Comparison of ENCODE assay signal across 8 mouse cellular contexts in the genomic region with DNA sequence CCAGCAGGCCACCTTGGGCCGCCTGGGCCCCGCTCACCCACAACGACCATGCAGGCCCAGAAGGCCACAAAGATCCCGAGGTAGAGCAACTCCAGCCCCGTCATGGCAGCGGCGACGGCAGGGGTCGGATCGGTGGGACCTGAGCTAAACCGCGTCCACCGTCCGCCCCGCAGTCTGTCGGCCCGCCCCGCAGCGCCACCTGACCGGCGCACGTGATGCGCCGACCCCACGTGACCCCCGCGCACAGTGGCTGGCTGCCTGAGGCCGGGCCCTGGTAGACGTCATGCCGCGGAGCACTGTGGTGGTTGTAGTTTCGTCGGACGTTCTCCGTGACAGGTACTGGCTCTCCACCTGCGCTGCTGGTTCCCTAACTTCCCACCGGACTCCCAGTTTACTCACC. TPM values are rescaled to one million over a fixed set of nuclear protein-coding genes. Genes with fewer than 3 reads are reported as not detected.
DNase-seq lines count a peak whose midpoint lies in the region; ATAC-seq and TF ChIP-seq lines count a peak whose summit lies in the region.

Gene Atp6v0b (minus strand): TSS at position 201 of the 400 bp plus-strand sequence.

- peaks cover 2% of the 10 kb centered on the region; the same call in 1 of the 2 replicates for H3K4me1 ChIP-seq in bone marrow, adult 2 months (ENCODE audit: control insufficient read depth, insufficient read depth, low read length)
- H3K4me1 ChIP-seq in embryonic facial prominence, embryonic 15.5 days, result peaks cover 51% of the 10 kb centered on the region
- peaks cover 19% of the 10 kb centered on the region for H3K4me1 ChIP-seq in limb, embryonic 14.5 days (ENCODE audit: control insufficient read depth, insufficient read depth, low read length)
- H3K4me1 ChIP-seq in midbrain, postnatal 0 days (ENCODE audit: insufficient read depth, low read length), result peaks cover 17% of the 10 kb centered on the region

- H3K4me3 ChIP-seq in bone marrow, adult 2 months (replicated peaks; ENCODE audit: control insufficient read depth, low read depth, low read length), result peak within 1 kb of the TSS; percentile 91
- H3K4me3 ChIP-seq in embryonic facial prominence, embryonic 15.5 days (replicated peaks), result peak within 1 kb of the TSS; percentile 69
- H3K4me3 ChIP-seq in limb, embryonic 14.5 days (replicated peaks; ENCODE audit: low read length), result peak within 1 kb of the TSS; percentile 94
- H3K4me3 ChIP-seq in midbrain, postnatal 0 days (ENCODE audit: low read depth, low read length), result peak within 1 kb of the TSS; percentile 94

- peak; percentile 85 for DNase-seq in 416B (ENCODE audit: low read depth)
- DNase-seq in heart, adult 8-10 months (ENCODE audit: low spot score), result peak; percentile 90
- peak; percentile 96 for DNase-seq in kidney, adult 9 months
- DNase-seq in limb, embryonic 14.5 days (ENCODE audit: low spot score), result peak; percentile 89
- DNase-seq in midbrain, postnatal 0 days (ENCODE audit: low spot score), result peak; percentile 94
- DNase-seq in spleen, postnatal 14 days (ENCODE audit: low spot score in 2 of 2), result peak; percentile 85 to 92

- peak within 1 kb of the TSS; percentile 63 for H3K9ac ChIP-seq in embryonic facial prominence, embryonic 15.5 days
- peak within 1 kb of the TSS; percentile 67 for H3K9ac ChIP-seq in limb, embryonic 14.5 days (ENCODE audit: low read depth, low read length, severe bottlenecking)
- peak within 1 kb of the TSS; percentile 97 for H3K9ac ChIP-seq in midbrain, postnatal 0 days (replicated peaks; ENCODE audit: low read length, poor library complexity, severe bottlenecking)

- peak within 1 kb of the TSS; percentile 85 for H3K4me2 ChIP-seq in embryonic facial prominence, embryonic 15.5 days (replicated peaks)
- H3K4me2 ChIP-seq in limb, embryonic 14.5 days (replicated peaks; ENCODE audit: low read depth, low read length, severe bottlenecking), result peak within 1 kb of the TSS; percentile 93
- H3K4me2 ChIP-seq in midbrain, postnatal 0 days (ENCODE audit: low read depth, low read length, poor library complexity, severe bottlenecking), result peak within 1 kb of the TSS; percentile 89

- no peak for TF ChIP-seq CTCF in bone marrow, adult 2 months (IDR thresholded peaks at IDR 0.05; ENCODE audit: control insufficient read depth, insufficient read depth, low read length)
- TF ChIP-seq CTCF in midbrain, postnatal 0 days (IDR thresholded peaks at IDR 0.05), result no peak

- H3K36me3 ChIP-seq in embryonic facial prominence, embryonic 15.5 days, result peaks cover 33% of the 10 kb centered on the region
- peaks cover 33% of the 10 kb centered on the region for H3K36me3 ChIP-seq in limb, embryonic 14.5 days (ENCODE audit: control insufficient read depth, insufficient read depth, low read length)
- peaks cover 22% of the 10 kb centered on the region for H3K36me3 ChIP-seq in midbrain, postnatal 0 days (ENCODE audit: insufficient read depth, low read length)

- peak within 1 kb of the TSS; percentile 93 for H3K27ac ChIP-seq in bone marrow, adult 2 months (ENCODE audit: control insufficient read depth, insufficient read depth, low read depth, low read length, poor library complexity)
- 0 out of 2 replicates have a peak within 1 kb of the TSS, but pooled peaks have one; percentile 28 for H3K27ac ChIP-seq in embryonic facial prominence, embryonic 15.5 days (replicated peaks)
- no peak within 1 kb of the TSS for H3K27ac ChIP-seq in limb, embryonic 14.5 days (replicated peaks; ENCODE audit: low read depth, low read length)
- peak within 1 kb of the TSS; percentile 62 for H3K27ac ChIP-seq in midbrain, postnatal 0 days (ENCODE audit: low read depth, low read length)

- under 1% methylated on average over 37 of the region's 37 CpGs for WGBS in bone marrow, adult 2 months
- under 1% methylated on average over 37 of the region's 37 CpGs for WGBS in embryonic facial prominence, embryonic 15.5 days
- WGBS in limb, embryonic 14.5 days, result 1% methylated on average over 35 of the region's 37 CpGs
- WGBS in midbrain, postnatal 0 days, result 0% methylated on average over 34 of the region's 37 CpGs

- peak; percentile 80; the same call in 1 of the 2 replicates for TF ChIP-seq POLR2A in bone marrow, adult 2 months (IDR thresholded peaks at IDR 0.05; ENCODE audit: borderline replicate concordance, control insufficient read depth, low read depth, low read length)
- 0 out of 2 replicates have a peak, but pooled peaks have one; percentile 17 for TF ChIP-seq POLR2A in limb, embryonic 14.5 days (IDR thresholded peaks at IDR 0.05; ENCODE audit: borderline replicate concordance, extremely low read depth, insufficient read depth, insufficient read length)

- no peaks in the 10 kb centered on the region for H3K9me3 ChIP-seq in embryonic facial prominence, embryonic 15.5 days (replicated peaks)
- no peaks in the 10 kb centered on the region for H3K9me3 ChIP-seq in limb, embryonic 14.5 days (ENCODE audit: control insufficient read depth, low read length)
- H3K9me3 ChIP-seq in midbrain, postnatal 0 days (ENCODE audit: low read length), result no peaks in the 10 kb centered on the region

- H3K27me3 ChIP-seq in embryonic facial prominence, embryonic 15.5 days, result no peaks in the 10 kb centered on the region
- H3K27me3 ChIP-seq in limb, embryonic 14.5 days (ENCODE audit: control insufficient read depth, insufficient read depth, low read length), result no peaks in the 10 kb centered on the region
- no peaks in the 10 kb centered on the region for H3K27me3 ChIP-seq in midbrain, postnatal 0 days (ENCODE audit: insufficient read depth, low read length)

- peak; percentile 86 for ATAC-seq in embryonic facial prominence, embryonic 15.5 days (ENCODE audit: insufficient number of reproducible peaks, low FRiP score, low TSS enrichment, low read depth)
- peak; percentile 91 for ATAC-seq in limb, embryonic 14.5 days (ENCODE audit: low FRiP score, low read depth)
- ATAC-seq in midbrain, postnatal 0 days (ENCODE audit: low FRiP score), result peak; percentile 90

RNA-seq across cellular contexts. Expression of gene Atp6v0b, which starts in this region (rescaled TPM):
- 227 and 442 TPM in 2 replicates for polyA plus RNA-seq in bone marrow, adult 2 months (2011; ENCODE audit: insufficient read depth, insufficient read length, low replicate concordance, missing spikeins)
- polyA plus RNA-seq in embryonic facial prominence, embryonic 15.5 days (2015; fragmentation: Nextera tagmentation; extraction: Ambion mirVana), result 252 and 271 TPM in 2 replicates
- 100 to 1,000 TPM; 108 to 133 (median 121) TPM for total RNA-seq in heart, adult 8-10 months (2022)
- polyA plus RNA-seq in limb, embryonic 14.5 days (2012; rRNA removed), result 262 and 310 TPM in 2 replicates
- polyA plus RNA-seq in limb, embryonic 14.5 days (2014; fragmentation: Nextera tagmentation; extraction: Ambion mirVana), result 216 and 224 TPM in 2 replicates
- 607 and 625 TPM in 2 replicates for total RNA-seq in midbrain, postnatal 0 days (2014; rRNA removed)
- 667 and 754 TPM in 2 replicates for polyA plus RNA-seq in midbrain, postnatal 0 days (2015; fragmentation: Nextera tagmentation; extraction: Ambion mirVana)
